Mouse (Mus musculus) gastrocnemius, postnatal 4 days (tissue): ENCODE results near the gene Olfr390. TPM values are rescaled to one million over a fixed set of nuclear protein-coding genes. Genes with fewer than 3 reads are reported as not detected.

Source experiments
- DNase-seq, 2 experiments: peaks; one replicate each; pipeline ENCODE4 v3.0.0; 2021 to 2022; ENCODE audit warnings: low spot score in 2 of 2, mixed read lengths in 2 of 2
- long read RNA-seq, 2 experiments: library from polyadenylated mRNA; stranded (forward); transcript quantifications; one replicate each; pipeline ENCODE4 v2.0.0; 2021
- total RNA-seq, 2 experiments: library from RNA; stranded (reverse); gene quantifications; 2 replicates each; pipeline ENCODE4 v1.2.3; 2021

Gene Olfr390
- not detected for total RNA-seq
- long read RNA-seq, experiment 1: 0 reads
- long read RNA-seq, experiment 2: 0 reads

DNA sequence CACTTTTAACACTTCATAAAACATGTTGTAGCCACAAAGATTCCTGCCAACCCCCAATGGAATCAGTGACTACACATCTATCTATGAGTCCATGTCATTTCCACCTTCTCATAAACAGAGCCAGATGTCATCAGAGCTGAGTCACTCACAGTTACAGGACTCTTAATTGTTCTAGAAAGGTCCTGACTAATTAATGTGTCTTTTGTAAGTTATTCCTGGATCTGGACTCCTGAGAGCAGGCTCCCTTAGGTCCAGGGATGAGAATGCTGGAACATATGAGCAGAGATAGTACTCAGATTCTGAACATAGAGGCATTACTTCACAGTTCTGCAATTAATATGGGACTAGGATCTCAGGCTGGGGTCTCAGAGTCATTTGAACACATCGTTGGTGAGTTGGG lies at the start of gene Olfr390:
Olfr390 (plus strand) TSS at position 301 of the 400 bp plus-strand sequence.
- no peak for DNase-seq

GRCm38 (mm10) chr11:73759115-73759514 lies 23.6 kb upstream of the Olfr390 start:
- DNase-seq: no peak

DNA sequence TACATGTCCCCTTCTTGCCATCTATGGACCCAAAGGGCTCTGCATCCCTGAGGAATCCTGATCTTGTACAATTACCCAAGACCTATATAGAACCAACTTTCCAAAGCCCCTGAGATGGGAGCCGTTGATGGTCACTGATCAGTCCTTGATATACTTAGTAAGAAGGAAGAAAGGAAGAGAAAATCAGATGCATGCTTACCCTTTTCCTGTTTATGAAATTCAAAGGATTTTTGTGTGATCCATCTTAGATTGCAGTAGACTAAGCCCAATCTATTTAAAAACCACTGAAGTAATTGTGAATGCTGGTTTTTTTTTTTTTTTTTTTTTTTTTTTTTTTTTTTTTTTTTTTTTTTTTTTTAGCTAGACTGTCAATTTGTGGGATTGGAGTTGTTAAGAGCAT lies 2.2 kb upstream of the Olfr390 start, which contains the start of gene Olfr389:
Olfr389 (minus strand) TSS at position 101 of the 400 bp plus-strand sequence.
- DNase-seq: no peak

- DNase-seq: no peak
These were observed 20.2 kb downstream of the Olfr390 start, which contains the start of gene Olfr391-ps for GRCm38 (mm10) chr11:73802952-73803351. Gene Olfr391-ps, minus strand, starts transcription at chr11:73803052.

DNA sequence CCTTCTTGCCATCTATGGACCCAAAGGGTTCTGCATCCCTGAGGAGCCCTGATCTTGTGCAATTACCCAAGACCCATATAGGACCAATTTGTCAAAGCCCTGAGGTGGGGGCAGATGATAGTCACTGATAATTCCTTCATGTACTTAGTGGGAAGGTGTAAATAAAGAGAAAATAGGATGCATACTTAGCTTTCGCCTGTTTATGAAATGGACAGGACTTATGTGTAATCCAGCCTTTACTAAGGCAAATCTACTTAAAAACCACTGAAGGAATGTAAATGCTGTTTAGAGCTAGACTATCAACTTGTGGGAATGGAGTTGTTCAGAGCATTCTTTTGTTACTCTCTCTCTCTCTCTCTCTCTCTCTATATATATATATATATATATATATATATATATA lies 34.2 kb downstream of the Olfr390 start, which contains the start of gene Olfr392:
Olfr392 (minus strand) TSS at position 101 of the 400 bp plus-strand sequence.
- no peak for DNase-seq

Other genes with a start within 250 kb of the Olfr390 start
- not detected for gene Olfr385, start 190.0 kb upstream of the Olfr390 start, total RNA-seq
- not detected for gene Olfr384, start 184.4 kb upstream of the Olfr390 start, total RNA-seq
- gene Zfp735, start 94.2 kb upstream of the Olfr390 start, total RNA-seq: not detected
- gene Olfr389, start 2.3 kb upstream of the Olfr390 start, total RNA-seq: not detected
- not detected for gene Olfr391-ps, start 20.1 kb downstream of the Olfr390 start, total RNA-seq
- gene Olfr392, start 34.1 kb downstream of the Olfr390 start, total RNA-seq: not detected
- not detected for gene Olfr393, start 68.5 kb downstream of the Olfr390 start, total RNA-seq
- gene Olfr394, start 107.8 kb downstream of the Olfr390 start, total RNA-seq: not detected
- not detected for gene Olfr395, start 126.3 kb downstream of the Olfr390 start, total RNA-seq
- gene Olfr23, start 153.7 kb downstream of the Olfr390 start, total RNA-seq: not detected
- not detected for gene Olfr397, start 177.9 kb downstream of the Olfr390 start, total RNA-seq
- not detected for gene Olfr398, start 207.4 kb downstream of the Olfr390 start, total RNA-seq